Mouse (Mus musculus): ENCODE results near the gene Adamts12. TPM values are rescaled to one million over a fixed set of nuclear protein-coding genes. Genes with fewer than 3 reads are reported as not detected.

Adamts12 gene
- total and polyA plus RNA-seq, 3 experiments, result 0.03 to 0.12 (median 0.04) TPM

- Histone ChIP-seq H3K4me3 (replicated peaks in 1 of 3; ENCODE audit: low read depth in 2 of 3, low read length in 2 of 3, poor library complexity in 1 of 3) (no peak overlapping the region), H3K9ac (ENCODE audit: insufficient read depth, low read depth) (no peak overlapping the region), H3K4me2 (ENCODE audit: insufficient read depth, low read depth, poor library complexity, severe bottlenecking) (no peak overlapping the region; the same call in 1 of the 2 replicates), H3K36me3 (replicated peaks in 1 of 2; ENCODE audit: control insufficient read depth in 1 of 2, insufficient read depth in 1 of 2, low read length in 1 of 2) (peaks cover 18 to 38% of the 10 kb centered on the region in 2 experiments), H3K27ac (ENCODE audit: insufficient read depth, low read depth) (peak overlapping the region; percentile 49), H3K4me1 (ENCODE audit: control insufficient read depth in 1 of 2, insufficient read depth in 2 of 2) (peaks cover 21 to 29% of the 10 kb centered on the region in 2 experiments), H3K79me2 (replicated peaks; ENCODE audit: control insufficient read depth, extremely low read depth, insufficient read depth, poor library complexity, severe bottlenecking) (no peaks in the 10 kb centered on the region), H3K27me3 (replicated peaks) (no peaks in the 10 kb centered on the region), H3K9me3 (replicated peaks; ENCODE audit: low read length) (peaks cover 1% of the 10 kb centered on the region)
- dilution Hi-C loops (cut with MboI; ENCODE audit: extremely low pct_ligation_motif_present, extremely low pct_unique_long_range_greater_than_20kb, low sequenced_read_pairs), result no loop called here
- peak; percentile 42; the same call in 1 of the 2 replicates for TF ChIP-seq MXI1 (IDR thresholded peaks at IDR 0.05; ENCODE audit: low read depth, low read length)
- no peak for TF ChIP-seq PAX5 (IDR thresholded peaks at IDR 0.05; ENCODE audit: low read length)
- peak; percentile 23; the same call in 1 of the 2 replicates for TF ChIP-seq MAFK (IDR thresholded peaks at IDR 0.05; ENCODE audit: insufficient replicate concordance, low read length)
- TF ChIP-seq SMC3 (IDR thresholded peaks at IDR 0.05; ENCODE audit: low read depth, low read length), result no peak
- TF ChIP-seq MAZ (IDR thresholded peaks at IDR 0.05; ENCODE audit: low read depth, low read length), result no peak
- no peak for TF ChIP-seq MAX (IDR thresholded peaks at IDR 0.05; ENCODE audit: low read length)
- no peak for DNase-seq (ENCODE audit: extremely low read depth)
- in situ Hi-C loops (cut with MboI; ENCODE audit: low pct_ligation_motif_present, low pct_unique_long_range_greater_than_20kb, low sequenced_read_pairs), result loop anchor here (5.0 to 25.0 kb wide), 3 partner anchors 57 to 892 kb away; partner anchors contain the start of genes Brix1, Rad1 and Rxfp3
These were observed 315.0 kb downstream of the Adamts12 start for GRCm38 (mm10) chr15:11379431-11380086.

GRCm38 (mm10) chr15:11380087-11380530 lies 315.5 kb downstream of the Adamts12 start:
- in situ Hi-C loops (cut with MboI; ENCODE audit: low pct_ligation_motif_present, low pct_unique_long_range_greater_than_20kb, low sequenced_read_pairs) (loop anchor here (25.0 kb wide), 1 partner anchor 893 kb away; the partner anchor contains the start of genes Brix1 and Rad1), dilution Hi-C loops (cut with MboI; ENCODE audit: extremely low pct_ligation_motif_present, extremely low pct_unique_long_range_greater_than_20kb, low sequenced_read_pairs) (no loop called here)
- Histone ChIP-seq H3K79me2 (replicated peaks; ENCODE audit: control insufficient read depth, extremely low read depth, insufficient read depth, poor library complexity, severe bottlenecking) (no peaks in the 10 kb centered on the region), H3K27me3 (replicated peaks) (no peaks in the 10 kb centered on the region), H3K27ac (ENCODE audit: insufficient read depth, low read depth) (peak overlapping the region; percentile 49), H3K36me3 (replicated peaks in 1 of 2; ENCODE audit: control insufficient read depth in 1 of 2, insufficient read depth in 1 of 2, low read length in 1 of 2) (peaks cover 24 to 44% of the 10 kb centered on the region in 2 experiments), H3K4me3 (replicated peaks in 1 of 3; ENCODE audit: low read depth in 2 of 3, low read length in 2 of 3, poor library complexity in 1 of 3) (no peak overlapping the region), H3K9ac (ENCODE audit: insufficient read depth, low read depth) (peak overlapping the region; percentile 3; the same call in 1 of the 2 replicates), H3K4me2 (ENCODE audit: insufficient read depth, low read depth, poor library complexity, severe bottlenecking) (peak overlapping the region; percentile 26; the same call in 1 of the 2 replicates), H3K4me1 (ENCODE audit: control insufficient read depth in 1 of 2, insufficient read depth in 2 of 2) (peaks cover 21 to 29% of the 10 kb centered on the region in 2 experiments), H3K9me3 (replicated peaks; ENCODE audit: low read length) (peaks cover 6% of the 10 kb centered on the region)
- 0 out of 2 replicates have a peak, but pooled peaks have one; percentile 5 for TF ChIP-seq MXI1 (IDR thresholded peaks at IDR 0.05; ENCODE audit: low read depth, low read length)
- no peak for TF ChIP-seq ZNF384 (IDR thresholded peaks at IDR 0.05; ENCODE audit: low read depth, low read length)
- TF ChIP-seq SMC3 (IDR thresholded peaks at IDR 0.05; ENCODE audit: low read depth, low read length), result peak; percentile 91
- no peak for TF ChIP-seq CHD2 (IDR thresholded peaks at IDR 0.05; ENCODE audit: low read length)
- TF ChIP-seq RCOR1 (conservative IDR thresholded peaks at IDR 0.05; ENCODE audit: low read depth, low read length), result no peak
- TF ChIP-seq JUND (conservative IDR thresholded peaks at IDR 0.05; ENCODE audit: low read depth, low read length), result no peak
- peak; percentile 91 for TF ChIP-seq RAD21 (IDR thresholded peaks at IDR 0.05; ENCODE audit: low read depth, low read length)
- peak; percentile 18; the same call in 1 of the 2 replicates for TF ChIP-seq ETS1 (conservative IDR thresholded peaks at IDR 0.05; ENCODE audit: low read depth, low read length)
- 0 out of 2 replicates have a peak, but pooled peaks have one; percentile 47 for TF ChIP-seq TCF12 (IDR thresholded peaks at IDR 0.05; ENCODE audit: low read depth, low read length)
- peak; percentile 66 to 84 for TF ChIP-seq CTCF (conservative IDR thresholded peaks at IDR 0.05 in 1 of 2, IDR thresholded peaks at IDR 0.05 in 1 of 2; ENCODE audit: low read depth in 2 of 2, low read length in 2 of 2)
- no peak for TF ChIP-seq ZKSCAN1 (IDR thresholded peaks at IDR 0.05; ENCODE audit: borderline replicate concordance, low read depth, low read length)
- TF ChIP-seq IRF4 (IDR thresholded peaks at IDR 0.05; ENCODE audit: low read depth, low read length), result no peak
- no peak for TF ChIP-seq USF2 (conservative IDR thresholded peaks at IDR 0.05; ENCODE audit: low read depth, low read length)
- no peak for TF ChIP-seq UBTF (IDR thresholded peaks at IDR 0.05; ENCODE audit: low read depth, low read length)
- TF ChIP-seq USF1 (IDR thresholded peaks at IDR 0.05; ENCODE audit: low read depth, low read length), result no peak
- TF ChIP-seq ELF1 (IDR thresholded peaks at IDR 0.05; ENCODE audit: low read depth, low read length), result no peak
- TF ChIP-seq MAFK (IDR thresholded peaks at IDR 0.05; ENCODE audit: insufficient replicate concordance, low read length), result no peak
- no peak for TF ChIP-seq HCFC1 (IDR thresholded peaks at IDR 0.05; ENCODE audit: low read depth, low read length)
- peak; percentile 52; the same call in 1 of the 2 replicates for TF ChIP-seq BHLHE40 (IDR thresholded peaks at IDR 0.05; ENCODE audit: low read depth, low read length)
- TF ChIP-seq MYC (IDR thresholded peaks at IDR 0.05; ENCODE audit: low read depth, low read length), result no peak
- TF ChIP-seq NELFE (IDR thresholded peaks at IDR 0.05; ENCODE audit: low read depth, low read length), result no peak
- TF ChIP-seq POLR2A (IDR thresholded peaks at IDR 0.05; ENCODE audit: low read depth, low read length), result no peak
- TF ChIP-seq MAX (IDR thresholded peaks at IDR 0.05; ENCODE audit: low read length), result no peak
- TF ChIP-seq MEF2A (IDR thresholded peaks at IDR 0.05; ENCODE audit: borderline replicate concordance, low read depth, low read length), result peak; percentile 42; the same call in 1 of the 2 replicates
- TF ChIP-seq POLR2AphosphoS2 (IDR thresholded peaks at IDR 0.05; ENCODE audit: low read depth, low read length), result no peak
- peak; percentile 60; the same call in 1 of the 2 replicates for TF ChIP-seq ZC3H11A (IDR thresholded peaks at IDR 0.05; ENCODE audit: low read depth, low read length)
- TF ChIP-seq GABPA (IDR thresholded peaks at IDR 0.05; ENCODE audit: insufficient replicate concordance, low read depth, low read length), result no peak
- DNase-seq (ENCODE audit: extremely low read depth), result peak; percentile 66
